Mouse (Mus musculus) heart, postnatal 0 days (tissue): ENCODE data around the gene Eed.

Source experiments
- CTCF ChIP-seq: IDR thresholded peaks from 2 replicates; pipeline ENCODE4 v1.5.1; 2016; ENCODE audit warnings: antibody characterized with exemption, control low read depth, low read depth
- EP300 ChIP-seq: IDR thresholded peaks from 2 replicates; pipeline ENCODE4 v1.6.1; 2016; ENCODE audit warnings: antibody characterized with exemption, low read depth

DNA sequence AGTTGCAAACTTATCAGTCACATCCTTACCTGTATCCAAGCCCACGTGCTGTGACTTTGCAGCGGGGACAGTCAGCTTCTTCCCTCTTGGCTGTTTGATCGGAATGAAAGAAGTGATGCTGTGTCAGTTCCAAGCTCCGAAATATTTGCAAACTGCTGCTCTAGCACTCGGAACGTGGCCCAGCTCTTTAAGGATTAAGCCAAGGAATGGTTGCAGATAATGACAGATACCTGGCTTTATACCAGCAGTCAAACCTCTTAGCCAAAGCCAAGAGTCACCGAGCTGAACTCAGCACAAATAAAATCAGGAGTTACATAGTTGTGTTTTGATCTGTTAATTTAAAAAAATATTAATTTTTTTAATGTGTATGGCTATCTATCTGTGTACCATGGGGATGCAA, 32.8 kb downstream of the Eed start:
- no peak for TF ChIP-seq CTCF
- TF ChIP-seq EP300: no peak
